Mouse (Mus musculus): ENCODE measurements around the gene Ormdl3.

DNA sequence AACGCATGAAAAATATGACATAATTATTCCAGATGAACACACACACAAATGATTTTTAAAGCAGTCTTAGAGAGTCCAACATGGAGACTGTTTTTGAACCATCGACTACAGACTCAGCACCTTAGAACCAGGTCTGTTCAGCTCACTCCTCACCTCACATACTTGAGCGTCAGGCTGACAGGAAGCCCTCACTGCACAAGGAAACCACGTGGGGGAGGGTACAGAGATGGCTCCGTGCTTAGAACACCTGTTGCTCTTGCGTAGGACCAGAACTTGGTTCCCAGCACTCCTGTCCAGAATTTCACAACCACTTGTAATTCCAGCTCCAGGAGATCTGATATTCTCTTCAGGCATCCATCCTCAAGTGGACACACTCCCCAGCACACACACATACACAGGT lies 7.9 kb upstream of the Ormdl3 start:
- TF ChIP-seq CTCF (IDR thresholded peaks at IDR 0.05; ENCODE audit: low read depth, low read length), result no peak
- TF ChIP-seq POLR2A (IDR thresholded peaks at IDR 0.05; ENCODE audit: insufficient read depth, low read length), result no peak
